Mouse (Mus musculus): ENCODE results near the gene Itgae. TPM values are rescaled to one million over a fixed set of nuclear protein-coding genes. Genes with fewer than 3 reads are reported as not detected.

Gene Itgae
- total RNA-seq (2023): 0.18 to 0.22 TPM in 2 of 4 replicates, not detected in the others

GRCm38 (mm10) chr11:73090283-73090682, at the start of gene Itgae:
Gene Itgae (plus strand): TSS chr11:73090583.

GRCm38 (mm10) chr11:73047542-73047996, 42.8 kb upstream of the Itgae start, which contains the start of gene Ncbp3:
Gene Ncbp3 (plus strand): TSS chr11:73047783.

GRCm38 (mm10) chr11:73137591-73138501, 47.5 kb downstream of the Itgae start, which contains the start of gene Haspin:
Gene Haspin (minus strand): TSS chr11:73138294.

GRCm38 (mm10) chr11:73159957-73160810, 69.8 kb downstream of the Itgae start, which contains the start of gene P2rx5:
Gene P2rx5 (plus strand): TSS chr11:73160421.

GRCm38 (mm10) chr11:73176608-73177508, 86.5 kb downstream of the Itgae start, which contains the start of the genes Emc6 and Tax1bp3:
Gene Emc6 (minus strand): TSS chr11:73177037.
Gene Tax1bp3 (plus strand): TSS chr11:73177083.

Other genes with a start within 250 kb of the Itgae start
- gene Atp2a3, start 129.4 kb upstream of the Itgae start, total RNA-seq (2023): 512 to 528 TPM (median 517 TPM) in 4 replicates
- 2.2 to 4.8 TPM (median 3.6 TPM) in 4 replicates for gene P2rx1, start 91.5 kb upstream of the Itgae start, total RNA-seq (2023)
- 3.4 to 4.2 TPM (median 3.6 TPM) in 4 replicates for gene Camkk1, start 71.6 kb upstream of the Itgae start, total RNA-seq (2023)
- gene Ncbp3, start 42.8 kb upstream of the Itgae start, total RNA-seq (2023): 16.0 to 19.1 TPM (median 17.8 TPM) in 4 replicates
- 2.9 to 3.3 TPM (median 3.0 TPM) in 4 replicates for gene Haspin, start 47.7 kb downstream of the Itgae start, total RNA-seq (2023)
- not detected in 4 replicates for gene P2rx5, start 69.8 kb downstream of the Itgae start, total RNA-seq (2023)
- gene Emc6, start 86.5 kb downstream of the Itgae start, total RNA-seq (2023): 42.2 to 60.2 TPM (median 52.3 TPM) in 4 replicates
- 5.1 to 7.1 TPM (median 5.8 TPM) in 4 replicates for gene Tax1bp3, start 86.5 kb downstream of the Itgae start, total RNA-seq (2023)
- gene Ctns, start 108.5 kb downstream of the Itgae start, total RNA-seq (2023): 24.3 to 32.7 TPM (median 26.7 TPM) in 4 replicates
- 2.0 to 3.2 TPM (median 2.9 TPM) in 4 replicates for gene Shpk, start 108.9 kb downstream of the Itgae start, total RNA-seq (2023)
- not detected in 4 replicates for gene Trpv1, start 143.7 kb downstream of the Itgae start, total RNA-seq (2023)
- not detected in 4 replicates for gene Trpv3, start 176.8 kb downstream of the Itgae start, total RNA-seq (2023)
- gene Aspa, start 239.0 kb downstream of the Itgae start, total RNA-seq (2023): 0.81 TPM in 1 of 4 replicates, not detected in the others
- not detected in 4 replicates for gene Gm49340, start 239.2 kb downstream of the Itgae start, total RNA-seq (2023)
- gene Spata22, start 239.2 kb downstream of the Itgae start, total RNA-seq (2023): not detected in 4 replicates

Measured in B cell, adult 62 days (primary cell).